Mouse (Mus musculus) kidney, adult 2 months (tissue): ENCODE results near the gene Tas1r3. TPM values are rescaled to one million over a fixed set of nuclear protein-coding genes. Genes with fewer than 3 reads are reported as not detected.

ENCODE experiments used
- DNase-seq: peaks from one replicate; pipeline ENCODE4 v3.0.0; 2021
- H3K27ac ChIP-seq: fragments of 200-500 bp; 2 replicates; pipeline ENCODE4 v1.5.1; 2012; ENCODE audit warnings: low read depth, low read length, control low read depth, inconsistent platforms; ENCODE audit not compliant: insufficient read depth
- H3K27me3 ChIP-seq: fragments of 200-500 bp; replicated peaks from 2 replicates; pipeline ENCODE4 v1.6.1; 2012; ENCODE audit warnings: mild to moderate bottlenecking, moderate library complexity, low read length, inconsistent platforms; ENCODE audit not compliant: control insufficient read depth, insufficient read depth
- H3K36me3 ChIP-seq: fragments of 200-500 bp; 2 replicates; pipeline ENCODE4 v1.6.1; 2012; ENCODE audit warnings: mild to moderate bottlenecking, moderate library complexity, low read length, inconsistent platforms; ENCODE audit not compliant: control insufficient read depth, insufficient read depth
- H3K4me1 ChIP-seq: fragments of 200-500 bp; 2 replicates; pipeline ENCODE4 v1.6.1; 2011; ENCODE audit warnings: low read length; ENCODE audit not compliant: control insufficient read depth, insufficient read depth
- H3K4me3 ChIP-seq: fragments of 200-500 bp; 2 replicates; pipeline ENCODE4 v1.5.1; 2011; ENCODE audit warnings: mild to moderate bottlenecking, low read depth, low read length, control low read depth; ENCODE audit not compliant: insufficient read depth
- CTCF ChIP-seq: fragments of 200-500 bp; conservative IDR thresholded peaks from 2 replicates; pipeline ENCODE4 v1.5.1; 2011; ENCODE audit warnings: low read depth, mild to moderate bottlenecking, control low read depth, low read length, moderate library complexity, mixed read lengths; ENCODE audit not compliant: insufficient read depth, insufficient read length
- POLR2A ChIP-seq: fragments of 200-500 bp; IDR thresholded peaks from one replicate; pipeline ENCODE4 v1.6.1; 2011; ENCODE audit warnings: low read depth, low read length, control low read depth
- WGBS: fragments of 180-500 bp; shearing (Covaris S2); methylation state at CpG from one replicate; pipeline ENCODE4 v1.1.7; 2018; 5-methylcytosine and 5-hydroxymethylcytosine counted together
- polyA plus RNA-seq: library from polyadenylated mRNA; depleted of rRNA; stranded (reverse); fragments of >200 nt; gene quantifications from 2 replicates; pipeline ENCODE4 v1.2.3, GENCODE M21; 2012

Tas1r3 gene
- polyA plus RNA-seq, 1 experiment: 0.64 TPM

DNA sequence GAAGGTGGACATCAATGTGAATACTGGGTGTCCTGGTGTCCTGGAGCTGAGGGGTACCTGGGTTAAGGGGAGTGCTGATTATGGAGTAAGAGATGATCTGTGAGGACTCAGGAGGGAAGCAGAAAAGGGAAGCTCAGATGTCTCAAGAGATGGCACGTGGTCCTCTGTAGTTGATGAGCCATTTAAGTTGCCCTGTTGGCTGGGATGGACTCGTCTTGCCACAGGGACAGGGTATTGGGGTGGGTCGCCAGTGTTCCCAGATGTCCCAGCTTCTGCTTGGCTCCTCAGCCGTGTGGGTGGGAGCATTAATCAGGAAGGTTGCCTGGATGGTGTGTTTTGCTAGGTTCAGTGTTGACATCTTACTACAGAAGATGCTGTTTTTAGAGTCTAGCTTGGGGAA is 29.9 kb downstream of the Tas1r3 start:
- TF ChIP-seq POLR2A: no peak
- no peak for TF ChIP-seq CTCF
- Histone ChIP-seq H3K4me1 (peaks cover 13% of the 10 kb centered on the region; the same call in 1 of the 2 replicates), H3K27me3 (no peaks in the 10 kb centered on the region), H3K4me3 (no peak overlapping the region), H3K27ac (no peak overlapping the region), H3K36me3 (no peaks in the 10 kb centered on the region)
- DNase-seq: no peak
- WGBS: 79% methylated on average over 4 of the region's 4 CpGs

DNA sequence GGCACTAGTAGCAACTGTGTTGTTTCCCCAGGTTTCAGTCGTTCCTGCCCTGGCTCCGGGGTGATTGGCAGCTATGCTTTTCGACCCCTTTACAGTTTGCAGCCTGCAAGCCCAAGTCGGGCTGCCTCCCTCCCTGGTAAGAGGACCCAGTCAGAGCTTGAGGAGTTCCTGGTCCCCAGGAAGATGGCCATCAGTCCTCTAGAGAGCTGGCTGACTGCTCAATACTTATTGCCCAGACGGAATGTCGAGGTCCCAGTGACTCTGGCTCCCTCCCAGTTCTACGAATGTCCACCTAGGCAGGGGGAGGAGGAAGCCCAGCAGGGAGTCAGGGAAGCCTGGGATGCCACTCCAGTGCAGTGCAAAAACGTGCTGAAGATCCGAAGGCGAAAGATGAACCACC is 30.8 kb downstream of the Tas1r3 start:
- H3K4me3 ChIP-seq: peak overlapping the region; percentile 97
- no peak for DNase-seq
- no peak for TF ChIP-seq POLR2A
- TF ChIP-seq CTCF: no peak
- H3K27me3 ChIP-seq: no peaks in the 10 kb centered on the region
- peaks cover 13% of the 10 kb centered on the region; the same call in 1 of the 2 replicates for H3K4me1 ChIP-seq
- H3K36me3 ChIP-seq: no peaks in the 10 kb centered on the region
- H3K27ac ChIP-seq: no peak overlapping the region
- WGBS: 35% methylated on average over 10 of the region's 10 CpGs

DNA sequence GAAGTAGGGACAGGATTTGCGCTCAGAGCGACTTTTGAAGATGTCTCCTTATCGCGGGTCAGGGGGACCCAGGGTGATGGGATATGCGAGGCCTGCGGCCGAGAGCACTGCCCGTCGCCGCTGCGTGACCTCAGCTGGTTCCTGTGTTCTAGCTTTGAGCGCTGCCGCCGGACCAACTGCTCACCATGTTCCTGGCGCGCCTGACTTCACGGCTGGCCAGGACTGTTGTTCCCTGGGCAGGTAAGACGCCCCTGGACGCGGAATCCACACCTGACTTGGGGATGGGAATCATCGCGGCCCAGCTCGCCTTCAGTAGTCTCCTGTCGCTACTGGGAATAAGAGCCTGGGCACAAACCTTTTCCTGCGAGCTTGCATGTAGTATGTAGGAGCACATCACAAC is 31.3 kb downstream of the Tas1r3 start:
- Histone ChIP-seq H3K27me3 (no peaks in the 10 kb centered on the region), H3K27ac (peak overlapping the region; percentile 91), H3K4me3 (peak overlapping the region; percentile 97), H3K36me3 (no peaks in the 10 kb centered on the region), H3K4me1 (peaks cover 13% of the 10 kb centered on the region; the same call in 1 of the 2 replicates)
- DNase-seq: peak; percentile 55
- WGBS: under 1% methylated on average over 25 of the region's 25 CpGs
- TF ChIP-seq CTCF: no peak
- TF ChIP-seq POLR2A: no peak

DNA sequence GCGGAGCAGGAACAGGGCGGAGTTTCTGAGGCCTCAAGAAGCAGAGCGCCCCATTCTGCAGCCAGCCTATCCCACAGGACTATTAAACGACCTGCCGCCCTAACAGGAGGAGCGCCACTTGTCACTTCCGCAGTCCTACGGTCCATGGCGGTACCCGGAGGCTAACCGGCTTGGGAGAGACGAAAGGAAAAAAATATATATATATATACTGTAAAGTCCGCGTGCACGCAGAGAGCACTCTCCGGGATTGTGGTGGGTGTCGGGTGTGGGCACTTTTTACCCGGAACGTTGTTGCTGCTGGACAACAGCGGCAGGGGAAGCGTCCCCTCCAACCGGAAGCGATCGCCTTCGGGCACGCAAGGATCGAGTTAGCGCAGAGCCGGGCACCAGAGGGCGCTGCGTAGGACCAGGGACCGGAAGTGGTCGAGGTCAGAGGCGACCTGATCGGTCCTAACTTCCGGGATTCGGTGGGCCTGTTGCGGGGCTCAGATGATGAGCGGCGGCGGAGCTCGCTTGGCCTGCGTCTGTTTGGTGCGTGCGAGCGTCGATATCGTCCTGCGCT is 31.9 kb downstream of the Tas1r3 start, which contains the start of gene Aurkaip1:
Aurkaip1 (plus strand) TSS at position 68 of the 562 bp plus-strand sequence.
- H3K4me1 ChIP-seq: peaks cover 13% of the 10 kb centered on the region; the same call in 1 of the 2 replicates
- no peaks in the 10 kb centered on the region for H3K27me3 ChIP-seq
- peak; percentile 97 for DNase-seq
- WGBS: under 1% methylated on average over 49 of the region's 49 CpGs
- peak within 1 kb of the TSS; percentile 97 for H3K4me3 ChIP-seq
- no peaks in the 10 kb centered on the region for H3K36me3 ChIP-seq
- peak; percentile 94 for TF ChIP-seq CTCF
- no peak for TF ChIP-seq POLR2A
- H3K27ac ChIP-seq: peak within 1 kb of the TSS; percentile 91

DNA sequence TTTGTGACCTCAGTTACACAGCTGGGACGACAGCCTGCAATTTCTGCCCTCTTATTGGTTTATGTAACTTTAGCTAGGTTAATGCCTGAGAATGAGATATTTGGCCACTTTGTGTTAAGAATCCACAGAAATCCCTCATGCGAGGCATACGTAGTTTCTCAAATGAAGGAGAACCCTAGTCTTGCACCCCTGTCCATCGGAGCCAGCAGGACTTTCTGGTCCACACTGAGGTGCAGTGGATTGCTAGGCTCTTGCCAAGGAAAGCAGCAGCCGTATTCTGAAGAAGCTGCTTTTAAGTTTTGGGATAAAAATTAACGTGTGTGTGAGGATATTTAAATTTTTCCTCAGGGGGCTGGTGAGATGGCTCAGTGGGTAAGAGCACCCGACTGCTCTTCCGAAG is 32.6 kb downstream of the Tas1r3 start:
- no peak for TF ChIP-seq CTCF
- no peak for TF ChIP-seq POLR2A
- peaks cover 13% of the 10 kb centered on the region; the same call in 1 of the 2 replicates for H3K4me1 ChIP-seq
- H3K4me3 ChIP-seq: peak overlapping the region; percentile 17; the same call in 1 of the 2 replicates
- WGBS: 29% methylated on average over 8 of the region's 8 CpGs
- H3K27ac ChIP-seq: no peak overlapping the region; the same call in 1 of the 2 replicates
- peak; percentile 47 for DNase-seq
- no peaks in the 10 kb centered on the region for H3K27me3 ChIP-seq
- H3K36me3 ChIP-seq: no peaks in the 10 kb centered on the region

DNA sequence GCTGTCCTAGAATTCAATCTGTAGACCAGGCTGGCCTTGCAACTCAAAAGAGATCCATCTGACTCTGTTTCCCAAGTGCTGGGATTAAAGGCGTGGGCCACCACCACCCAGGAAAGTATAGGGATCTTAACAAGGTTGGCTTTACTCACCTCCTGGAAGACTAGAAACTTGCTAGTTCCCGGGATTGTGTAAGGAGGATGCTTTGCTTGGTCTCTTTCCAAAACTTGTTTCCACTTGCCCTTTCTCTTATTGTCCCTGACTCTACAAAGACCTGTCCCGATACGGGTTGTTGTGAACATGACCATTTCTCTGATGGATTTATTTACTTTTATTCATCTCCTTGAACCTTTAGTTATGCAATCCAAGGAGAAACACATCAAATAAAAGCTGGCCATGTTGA is 33.3 kb downstream of the Tas1r3 start:
- Histone ChIP-seq H3K36me3 (peaks cover under 1% of the 10 kb centered on the region; the same call in 1 of the 2 replicates), H3K27me3 (no peaks in the 10 kb centered on the region), H3K4me1 (peaks cover 13% of the 10 kb centered on the region; the same call in 1 of the 2 replicates), H3K27ac (no peak overlapping the region), H3K4me3 (no peak overlapping the region)
- no peak for TF ChIP-seq POLR2A
- TF ChIP-seq CTCF: no peak
- DNase-seq: no peak
- WGBS: 77% methylated on average over 4 of the region's 4 CpGs

DNA sequence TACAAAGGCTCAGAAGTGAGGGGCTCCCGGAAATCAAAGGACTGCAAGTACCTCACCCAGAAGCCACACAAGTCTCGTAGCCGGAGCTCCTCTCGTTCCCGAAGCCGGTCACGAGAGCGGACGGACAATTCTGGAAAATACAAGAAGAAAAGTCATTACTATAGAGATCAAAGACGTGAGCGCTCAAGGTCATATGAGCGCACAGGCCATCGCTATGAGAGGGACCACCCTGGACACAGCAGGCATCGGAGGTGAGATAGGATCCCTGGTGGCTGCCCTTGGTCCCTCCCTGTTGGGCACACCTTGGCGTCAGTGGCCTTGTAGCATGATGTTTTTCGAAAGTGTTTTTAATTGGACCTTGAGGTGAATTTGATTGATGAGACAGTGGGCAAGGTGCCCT is 39.7 kb downstream of the Tas1r3 start:
- peaks cover 28% of the 10 kb centered on the region for H3K36me3 ChIP-seq
- H3K27ac ChIP-seq: no peak overlapping the region
- TF ChIP-seq CTCF (no peak), POLR2A (no peak)
- DNase-seq: no peak
- H3K27me3 ChIP-seq: no peaks in the 10 kb centered on the region
- 92% methylated on average over 16 of the region's 16 CpGs for WGBS
- no peak overlapping the region for H3K4me3 ChIP-seq
- no peaks in the 10 kb centered on the region for H3K4me1 ChIP-seq
